Mouse (Mus musculus) gastrocnemius, adult 2 months (tissue): ENCODE measurements at regions not wholly inside any gene's neighbourhood (a gene's known extent, or its start where the extent isn't known, plus 50 kb on each side); places are given as distances from the start of the nearest gene placed in this dataset.

Experiments
- DNase-seq: peaks from one replicate; pipeline ENCODE4 v3.0.0; 2022
- H3K27ac ChIP-seq: fragments of 200-600 bp; 2 replicates; pipeline ENCODE4 v1.8.1; 2022; ENCODE audit warnings: mild to moderate bottlenecking
- H3K4me3 ChIP-seq: fragments of 200-600 bp; 2 replicates; pipeline ENCODE4 v1.8.1; 2022; ENCODE audit warnings: mild to moderate bottlenecking, moderate library complexity
- CTCF ChIP-seq: fragments of 200-600 bp; IDR thresholded peaks from 2 replicates; pipeline ENCODE4 v1.8.1; 2022; ENCODE audit warnings: antibody characterized with exemption, mild to moderate bottlenecking, moderate library complexity
- intact Hi-C: fragments of 180-260 bp; cut with DNase I; formaldehyde crosslinking; loops from one replicate; pipeline ENCODE4 v1.15.1; 2025

GRCm38 (mm10) chr3:81386931-81387330, 350.7 kb downstream of the Pdgfc start:
- no peak overlapping the region for H3K27ac ChIP-seq
- peak; percentile 36 for DNase-seq
- intact Hi-C loops: no loop called here
- TF ChIP-seq CTCF: no peak
- peak overlapping the region; percentile 48 for H3K4me3 ChIP-seq

GRCm38 (mm10) chr3:81387634-81388033, 351.4 kb downstream of the Pdgfc start:
- Histone ChIP-seq H3K27ac (no peak overlapping the region), H3K4me3 (peak overlapping the region; percentile 48; the same call in 1 of the 2 replicates)
- intact Hi-C loops: no loop called here
- TF ChIP-seq CTCF: no peak
- no peak for DNase-seq

GRCm38 (mm10) chr3:81397212-81397611, 361.0 kb downstream of the Pdgfc start:
- intact Hi-C loops: no loop called here
- TF ChIP-seq CTCF: no peak

GRCm38 (mm10) chr3:81401028-81401427, 364.8 kb downstream of the Pdgfc start:
- DNase-seq: no peak
- Histone ChIP-seq H3K27ac (no peak overlapping the region), H3K4me3 (no peak overlapping the region)
- no peak for TF ChIP-seq CTCF
- intact Hi-C loops: no loop called here

More at GRCm38 (mm10) chr3:81397212-81397611, 361.0 kb downstream of the Pdgfc start:
- Histone ChIP-seq H3K4me3 (no peak overlapping the region), H3K27ac (no peak overlapping the region)
- no peak for DNase-seq

GRCm38 (mm10) chr3:81408914-81409313, 372.7 kb downstream of the Pdgfc start:
- intact Hi-C loops: no loop called here
- no peak for TF ChIP-seq CTCF
- Histone ChIP-seq H3K4me3 (no peak overlapping the region), H3K27ac (no peak overlapping the region)
- no peak for DNase-seq

- TF ChIP-seq CTCF: no peak
- Histone ChIP-seq H3K27ac (no peak overlapping the region), H3K4me3 (no peak overlapping the region)
- intact Hi-C loops: no loop called here
- no peak for DNase-seq
Measured at GRCm38 (mm10) chr3:81421875-81422274, 385.7 kb downstream of the Pdgfc start.

GRCm38 (mm10) chr3:81426765-81427164, 390.5 kb downstream of the Pdgfc start:
- DNase-seq: no peak
- intact Hi-C loops: no loop called here
- H3K27ac ChIP-seq: no peak overlapping the region
- TF ChIP-seq CTCF: no peak
- no peak overlapping the region for H3K4me3 ChIP-seq
